Mouse (Mus musculus): ENCODE data around the gene Hs6st1.

DNA sequence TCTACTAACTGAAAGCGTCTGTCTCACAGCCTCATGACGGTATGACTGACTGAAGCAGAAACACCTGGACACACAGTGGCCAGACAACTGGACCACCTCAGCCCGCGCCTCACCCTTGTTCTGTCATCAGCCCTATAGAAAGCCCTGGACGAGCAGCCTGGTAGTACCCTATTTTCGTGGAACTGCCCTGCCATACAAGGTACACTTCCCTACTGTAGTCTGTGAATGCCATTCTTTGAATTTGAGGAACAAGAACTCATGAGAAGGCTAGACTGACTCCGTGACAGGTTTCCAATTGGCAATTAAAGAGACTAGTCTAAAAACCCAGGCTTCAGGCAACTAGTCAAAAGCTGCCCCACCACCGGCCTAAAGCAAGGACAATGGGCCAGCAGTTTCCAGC, 53.0 kb downstream of the Hs6st1 start:
- no peak for TF ChIP-seq CTCF (IDR thresholded peaks at IDR 0.05; ENCODE audit: control insufficient read depth, insufficient read depth, low read length)
- no peak for TF ChIP-seq POLR2A (IDR thresholded peaks at IDR 0.05; ENCODE audit: borderline replicate concordance, control insufficient read depth, low read depth, low read length)

Data from bone marrow, adult 2 months (tissue).